Mouse (Mus musculus) thymus, postnatal 10 days (tissue): ENCODE results near the gene Cdh22.
A peak's percentile ranks its signal among the peaks of the same experiment; 100 is the strongest.

Source experiments
- DNase-seq, 2 experiments: peaks; one replicate each; pipeline ENCODE4 v3.0.0; 2021; ENCODE audit warnings: low spot score in 2 of 2

Gene Cdh22

DNA sequence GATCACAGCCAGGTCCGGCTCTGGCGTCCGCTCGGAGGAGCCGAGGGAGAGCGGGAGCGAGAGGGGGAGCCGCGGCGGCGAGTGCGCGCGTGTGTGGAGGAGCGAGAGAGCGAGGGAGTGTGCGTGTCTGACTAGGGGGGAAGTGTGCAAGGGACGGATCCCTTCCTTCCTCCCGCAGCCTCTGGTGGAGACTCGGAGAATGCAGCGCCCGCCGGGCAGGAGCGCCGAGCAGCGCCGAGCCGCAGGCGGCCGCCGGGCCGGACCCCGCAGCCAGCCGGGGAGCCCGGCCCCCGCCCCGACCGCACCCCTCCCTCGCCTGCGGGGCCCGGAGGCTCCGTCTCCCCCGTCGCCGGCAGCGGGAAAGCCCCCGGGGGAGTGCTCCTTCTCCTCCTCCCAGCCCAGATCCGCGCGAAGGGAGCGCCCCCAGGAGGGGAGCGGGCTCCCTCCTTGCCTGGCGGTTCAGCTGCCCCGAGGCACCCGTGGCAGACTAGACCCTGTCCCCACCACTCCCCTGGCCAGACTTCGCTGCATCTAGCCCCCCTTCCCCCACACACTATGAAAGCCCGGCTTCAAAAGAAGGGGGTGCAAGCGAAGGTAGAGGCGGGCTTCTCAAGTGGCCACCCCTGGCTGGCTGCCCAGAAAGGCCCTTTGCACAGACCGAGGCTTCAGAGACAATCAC is at the start of gene Cdh22:
Gene Cdh22 (minus strand): TSS at position 241 of the 679 bp plus-strand sequence.
- peak in 1 of 2 experiments; percentile 19 for DNase-seq

DNA sequence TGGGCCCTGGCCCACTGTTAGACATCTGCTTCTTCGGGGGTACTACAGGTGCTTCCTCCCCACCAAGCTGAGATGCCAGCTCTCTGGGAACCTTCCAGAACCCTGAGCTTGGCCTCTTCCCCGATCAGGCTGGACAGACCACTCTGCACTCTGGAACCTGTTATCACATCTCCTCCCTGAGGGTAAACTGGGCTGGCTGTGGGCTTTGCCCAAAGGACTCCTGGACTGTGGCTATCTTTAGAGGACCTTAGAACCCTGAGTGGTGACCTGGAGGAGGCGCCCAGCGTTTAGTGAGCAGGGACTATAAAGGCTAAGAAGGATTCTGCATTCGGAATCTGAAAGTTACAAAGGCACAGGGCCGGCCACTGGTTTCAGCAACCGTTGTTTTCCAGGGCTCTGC is 49.7 kb upstream of the Cdh22 start:
- DNase-seq, result no peak

DNA sequence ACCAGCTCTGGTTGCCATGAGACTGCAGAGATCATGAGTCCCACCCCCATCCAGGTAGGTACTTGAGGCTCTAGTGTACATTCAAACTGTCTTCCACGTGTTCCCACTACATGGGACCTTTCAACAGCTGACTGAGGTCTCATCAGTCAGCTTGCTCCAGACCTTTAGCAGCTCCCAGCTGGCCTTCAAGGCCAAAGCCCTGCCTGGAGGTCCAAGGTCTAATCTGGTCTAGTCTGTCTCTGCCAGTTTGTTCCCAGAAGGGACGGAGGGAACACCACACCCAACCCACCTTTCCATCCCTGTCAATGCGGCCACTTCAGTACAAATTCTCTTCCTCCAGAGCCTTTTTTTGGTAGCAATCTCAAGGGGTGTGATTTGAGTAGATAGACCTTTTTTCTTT is 49.0 kb upstream of the Cdh22 start:
- no peak for DNase-seq

DNA sequence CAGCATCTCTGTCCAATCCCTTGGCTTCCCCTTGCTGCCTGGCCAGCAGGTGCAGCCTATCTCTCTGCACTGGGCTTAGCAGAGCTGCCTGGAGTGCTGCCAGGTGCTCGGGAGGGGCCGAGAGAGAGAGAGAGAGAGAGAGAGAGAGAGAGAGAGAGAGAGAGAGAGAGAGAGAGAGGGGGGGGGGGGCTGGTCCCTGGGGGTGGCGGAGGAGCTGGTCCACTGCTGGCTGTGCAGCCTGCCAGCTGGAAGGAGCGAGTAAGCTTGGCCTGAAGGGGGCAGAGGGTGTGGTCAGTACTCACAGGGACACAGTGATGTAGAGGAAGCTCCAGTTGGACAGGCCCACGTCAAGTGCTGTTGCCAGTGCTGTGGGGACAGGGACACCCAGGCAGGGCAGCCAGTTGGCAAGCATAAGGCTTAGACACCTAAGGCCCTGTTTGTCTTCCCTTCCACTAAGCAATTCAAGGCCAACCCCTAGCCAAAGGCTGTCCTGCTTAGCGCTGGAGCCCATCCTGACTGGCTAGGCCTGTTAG is 47.2 kb upstream of the Cdh22 start:
- DNase-seq, result no peak

DNA sequence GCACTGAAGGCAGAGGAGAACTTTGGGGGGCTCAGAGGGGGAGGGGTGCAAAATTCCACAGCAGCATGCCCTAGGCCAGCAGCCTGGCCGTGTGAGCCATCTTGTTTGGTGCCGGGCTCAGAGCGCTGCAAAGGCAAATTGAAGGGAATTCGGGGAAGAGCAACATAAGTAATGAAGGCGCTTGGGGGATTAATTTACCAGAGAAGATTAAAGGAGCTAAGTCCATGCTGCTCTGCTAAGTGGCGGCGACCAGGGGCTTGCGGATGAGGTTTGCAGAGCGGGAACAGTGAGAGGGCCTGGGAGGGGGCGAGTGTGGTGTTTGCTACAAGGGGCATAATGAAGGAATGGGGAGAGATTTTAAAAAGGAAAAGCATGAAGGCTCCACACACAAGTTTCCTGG is 44.7 kb upstream of the Cdh22 start:
- DNase-seq, result no peak

DNA sequence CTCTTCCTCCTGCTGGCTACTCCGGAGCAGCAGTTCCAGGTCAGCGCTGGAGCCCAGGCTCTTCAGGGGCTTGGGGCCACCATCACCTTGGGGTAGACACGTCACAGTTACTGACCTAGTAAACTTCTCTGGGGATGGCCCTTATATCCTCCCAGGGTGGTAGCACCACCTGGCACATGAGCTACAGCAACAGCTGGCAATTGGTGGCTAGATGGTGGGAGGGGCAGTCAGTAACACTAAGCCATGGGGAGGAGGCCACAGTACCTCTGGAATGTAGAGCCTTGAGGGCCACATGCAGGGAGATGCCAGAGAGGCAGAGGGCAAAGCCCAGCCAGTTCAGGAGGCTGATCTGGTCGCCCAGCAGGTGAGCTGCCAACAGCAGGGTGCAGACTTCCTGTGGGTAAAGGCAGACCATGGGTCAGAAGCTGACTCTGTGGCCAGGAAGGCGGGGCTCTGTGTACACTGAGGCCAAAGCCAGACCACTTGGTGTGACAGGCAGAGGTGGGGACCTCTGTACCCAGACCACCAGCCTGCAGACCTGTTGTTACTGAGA is 42.6 kb upstream of the Cdh22 start:
- no peak for DNase-seq

DNA sequence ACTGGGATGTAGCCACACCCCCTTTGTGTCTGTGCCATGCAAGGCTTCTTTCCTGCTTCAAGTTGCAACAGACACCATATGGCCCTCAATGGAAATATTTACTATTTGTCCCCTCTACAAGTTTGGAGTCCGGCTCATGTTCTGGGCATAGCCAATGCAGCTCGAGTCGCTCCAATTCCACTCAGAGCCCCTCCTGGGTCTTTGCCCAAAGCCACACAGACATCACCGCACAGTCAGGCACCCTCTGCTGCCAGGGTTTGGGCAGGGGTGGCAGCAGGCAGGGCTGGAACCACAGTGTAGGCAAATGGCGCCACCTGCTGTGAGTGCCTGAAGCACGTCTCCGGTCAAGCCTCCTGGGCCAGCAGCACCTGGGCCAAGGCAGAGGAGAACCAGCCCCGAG is 41.2 kb upstream of the Cdh22 start:
- peak in 1 of 2 experiments; percentile 63 for DNase-seq

DNA sequence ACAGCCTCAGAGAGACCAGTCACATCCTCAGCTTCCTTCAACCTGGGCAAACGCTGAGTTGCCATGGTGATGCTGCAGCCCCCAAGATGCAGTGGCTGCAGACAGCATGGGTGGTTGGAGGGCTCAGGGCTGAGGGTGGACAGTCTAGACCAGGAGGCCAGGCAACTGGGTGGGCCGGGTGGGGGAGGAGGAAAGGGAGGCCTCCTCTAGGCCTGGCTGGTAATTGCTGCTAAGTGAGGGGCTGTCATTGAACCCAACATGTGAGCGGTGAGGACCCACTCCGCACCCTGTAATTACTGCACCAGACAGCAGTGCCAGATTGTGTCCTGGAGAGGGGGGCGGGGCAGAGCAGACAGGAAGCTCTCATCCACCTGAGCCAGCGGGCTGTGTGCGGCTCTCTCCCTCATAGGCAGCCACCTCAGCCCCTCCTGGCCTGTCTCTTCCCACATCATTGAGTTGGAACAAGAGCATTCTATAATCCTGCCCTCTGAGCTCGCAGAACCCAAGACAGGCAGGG is 40.5 kb upstream of the Cdh22 start:
- no peak for DNase-seq

DNA sequence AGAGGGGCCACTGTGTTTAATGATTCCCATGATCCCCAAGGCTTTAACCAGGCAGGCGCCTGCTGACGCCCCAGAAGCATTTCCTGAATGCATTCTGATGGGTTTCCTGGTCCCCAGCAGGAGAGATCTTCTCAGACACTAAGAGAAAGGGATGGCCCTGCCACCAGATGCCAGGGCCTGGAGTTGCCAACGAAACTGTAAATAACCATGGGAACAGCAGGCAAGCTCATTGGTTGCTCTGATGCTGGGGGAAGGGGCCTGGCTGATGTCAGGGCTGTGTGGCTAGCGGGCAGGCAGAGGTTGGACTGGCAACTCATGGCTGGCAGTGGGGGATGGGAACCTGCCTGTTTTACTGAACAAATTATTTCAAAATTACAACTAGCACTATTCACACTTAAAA is 38.9 kb upstream of the Cdh22 start:
- no peak for DNase-seq

DNA sequence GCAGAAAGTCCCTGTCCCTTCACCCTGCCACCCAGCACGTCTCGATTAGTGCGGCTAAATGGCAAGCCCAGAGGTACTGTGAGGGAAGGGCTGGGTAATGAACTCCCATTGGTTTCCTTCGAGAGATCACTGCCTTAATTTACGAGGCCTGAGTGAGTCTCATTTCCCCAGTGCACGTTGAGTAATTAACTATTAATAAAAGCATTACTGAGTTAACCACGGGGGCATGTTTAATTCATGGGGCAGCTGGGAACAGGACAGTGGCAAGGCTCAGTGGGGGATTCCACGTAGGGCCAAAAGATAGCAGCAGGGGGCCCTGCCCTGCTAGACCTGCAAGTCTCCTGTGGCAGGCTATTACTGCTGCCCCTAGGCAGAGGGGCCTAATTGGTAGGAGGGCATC is 36.7 kb upstream of the Cdh22 start:
- no peak for DNase-seq

DNA sequence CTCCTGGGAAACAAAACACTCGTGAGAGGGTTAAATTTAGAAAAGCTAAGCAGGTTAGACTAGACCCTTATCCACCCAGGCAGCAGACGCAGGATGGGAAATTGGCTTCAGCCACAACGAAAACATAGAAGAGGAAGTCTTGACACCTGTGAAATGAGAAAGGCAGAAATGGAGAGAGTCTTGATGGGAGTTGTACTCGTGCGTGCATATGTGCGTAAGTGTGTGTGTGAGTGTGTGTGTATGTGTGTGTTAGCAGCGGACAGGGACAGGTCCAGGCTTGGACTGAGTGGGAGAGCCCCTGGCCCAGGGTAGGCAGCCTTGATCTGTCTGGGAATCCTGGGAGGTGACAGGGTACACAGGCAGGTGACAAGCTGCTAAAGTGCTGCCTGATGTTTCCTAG is 36.2 kb upstream of the Cdh22 start:
- no peak for DNase-seq

DNA sequence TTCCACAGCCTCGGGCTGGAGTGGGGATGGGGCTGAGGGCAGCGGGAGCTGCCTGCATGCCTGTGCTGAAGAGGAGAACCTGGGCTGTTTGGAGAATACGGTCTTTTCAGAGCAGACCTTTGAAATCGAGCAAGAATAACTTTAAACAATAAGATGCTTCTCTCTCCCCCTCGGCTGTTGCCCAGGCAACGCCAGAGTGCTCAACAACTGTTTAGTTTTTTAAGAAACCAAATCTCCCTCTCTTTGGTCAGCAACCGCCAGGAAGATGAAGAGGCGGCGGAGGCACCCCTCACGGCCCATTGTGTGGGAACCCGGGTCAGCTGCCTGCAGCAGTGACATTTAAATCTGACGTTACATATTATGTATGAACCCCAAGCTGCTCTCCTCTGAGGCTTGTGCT is 32.1 kb upstream of the Cdh22 start:
- no peak for DNase-seq

DNA sequence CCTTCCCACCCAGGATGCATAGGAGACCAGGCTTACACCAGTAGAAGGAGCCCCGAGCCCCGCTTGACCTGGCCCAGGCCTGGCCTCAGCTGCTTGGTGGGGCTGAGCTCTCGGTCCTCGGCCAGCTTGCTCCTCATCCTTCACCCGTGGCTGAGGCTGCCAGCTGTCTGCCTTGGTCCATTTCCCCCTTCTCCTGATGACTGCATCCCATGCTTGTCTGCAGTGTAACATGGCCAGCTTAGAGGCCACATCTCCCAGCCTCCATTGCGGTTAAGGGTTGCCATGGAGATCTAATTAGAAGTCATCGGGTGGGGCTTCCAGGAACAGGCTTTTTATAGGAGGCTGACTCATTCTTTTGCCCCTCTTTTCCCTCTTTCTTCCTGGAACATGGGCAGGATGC is 29.2 kb upstream of the Cdh22 start:
- DNase-seq, result no peak

DNA sequence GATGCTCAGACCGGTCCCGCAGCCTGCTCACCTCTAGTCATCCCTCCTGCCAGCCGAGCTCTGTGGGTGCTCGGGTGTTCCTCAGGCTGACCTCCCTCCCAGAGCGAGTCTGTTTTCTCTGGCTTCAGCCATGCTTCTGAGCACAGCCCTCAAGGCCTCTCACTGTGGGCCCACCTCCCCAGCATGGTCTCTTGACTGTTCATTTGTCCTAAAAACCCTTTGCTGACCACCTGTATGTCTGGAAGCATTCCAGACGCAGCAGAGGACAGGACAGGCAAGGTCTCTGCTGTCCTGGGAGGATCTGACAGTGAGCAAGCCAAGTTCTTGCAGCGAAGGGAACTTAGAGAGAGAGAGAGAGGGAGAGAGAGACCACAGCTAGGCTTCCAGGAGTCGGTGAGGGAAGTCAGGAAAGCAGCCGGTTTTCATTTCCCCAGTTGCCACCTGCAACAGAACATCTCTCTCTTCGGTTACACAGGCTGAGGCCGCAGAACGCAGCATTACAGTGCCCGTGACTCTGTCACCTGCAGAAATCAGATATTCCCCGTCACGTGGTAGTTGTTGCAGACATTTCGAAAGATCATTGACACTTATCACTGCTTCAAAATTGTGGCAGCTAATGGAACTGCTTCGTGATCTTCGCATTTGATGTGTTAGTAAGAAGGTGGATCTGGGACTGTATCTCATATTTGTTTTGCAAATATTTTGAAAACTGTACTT is 27.8 kb upstream of the Cdh22 start:
- DNase-seq, result no peak

DNA sequence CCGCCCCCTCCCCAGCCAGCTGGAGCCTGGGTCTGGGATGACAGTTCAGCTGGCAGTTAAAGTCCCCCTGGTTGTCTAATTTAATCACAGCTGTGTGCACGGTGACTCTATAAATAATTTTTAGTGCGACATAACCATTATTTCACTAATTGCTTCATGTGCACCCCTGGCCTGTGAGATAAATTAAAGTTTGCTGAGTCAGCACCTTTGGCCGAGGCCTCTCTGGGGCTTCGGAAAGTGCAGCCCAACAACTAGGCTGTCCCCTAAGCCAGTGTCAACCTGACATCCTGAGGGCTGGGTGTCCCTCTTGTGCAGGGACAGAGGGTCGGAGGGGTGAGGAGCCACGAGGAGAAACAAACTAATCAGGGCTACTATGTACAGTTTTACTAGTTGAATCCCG is 25.2 kb upstream of the Cdh22 start:
- DNase-seq, result no peak

DNA sequence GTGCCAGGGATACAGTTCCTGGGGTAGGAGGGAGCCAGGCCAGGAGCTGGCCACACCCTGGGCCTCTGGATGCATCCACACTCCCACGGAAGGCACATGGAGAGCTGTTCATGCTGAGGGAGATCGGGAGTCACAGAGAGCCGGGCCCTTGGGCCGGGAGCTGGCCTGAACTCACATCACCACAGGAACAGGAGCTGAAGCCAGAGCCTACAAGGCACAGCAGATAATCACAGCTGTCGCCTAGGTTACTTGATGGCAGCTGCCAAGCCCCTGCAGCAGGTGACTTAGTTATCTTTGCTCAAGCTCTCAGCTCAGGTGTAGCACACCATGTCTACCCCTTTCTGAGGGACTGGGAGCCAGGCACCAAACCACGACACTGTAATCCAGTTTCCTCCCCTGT is 23.7 kb upstream of the Cdh22 start:
- DNase-seq, result no peak

DNA sequence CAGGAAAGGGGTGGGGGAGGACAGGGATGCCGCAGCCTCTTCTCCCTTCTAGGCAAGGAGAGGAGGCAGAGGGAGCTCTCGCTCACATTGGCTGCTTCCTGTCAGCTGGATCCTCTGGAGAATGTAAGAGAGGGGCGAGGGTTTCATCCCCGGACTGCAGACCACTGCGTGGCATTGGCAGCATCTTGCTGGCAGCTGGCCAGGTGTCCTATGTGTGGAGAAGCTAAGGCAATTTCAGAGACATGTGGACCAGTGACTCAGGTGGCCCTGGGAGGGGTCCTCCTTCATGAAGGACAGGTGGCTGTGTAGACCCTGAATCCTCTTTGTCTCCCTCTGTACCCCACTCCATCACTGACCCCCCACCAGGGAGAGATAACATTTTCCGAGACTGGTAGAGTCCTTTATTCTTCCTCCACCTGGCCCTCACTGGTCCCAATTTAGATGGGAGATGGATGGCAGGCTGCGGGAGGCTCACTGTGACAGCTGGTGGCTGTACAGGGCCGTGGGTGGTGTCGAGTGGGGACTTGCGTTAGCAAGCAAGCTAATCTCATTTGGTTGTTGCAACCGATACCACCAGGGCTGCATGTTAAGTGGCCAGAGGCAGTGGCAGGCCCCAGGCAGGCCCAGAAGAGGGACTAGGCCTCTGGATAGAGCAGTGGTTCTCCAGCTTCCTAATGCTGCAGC is 22.6 kb upstream of the Cdh22 start:
- DNase-seq, result no peak

DNA sequence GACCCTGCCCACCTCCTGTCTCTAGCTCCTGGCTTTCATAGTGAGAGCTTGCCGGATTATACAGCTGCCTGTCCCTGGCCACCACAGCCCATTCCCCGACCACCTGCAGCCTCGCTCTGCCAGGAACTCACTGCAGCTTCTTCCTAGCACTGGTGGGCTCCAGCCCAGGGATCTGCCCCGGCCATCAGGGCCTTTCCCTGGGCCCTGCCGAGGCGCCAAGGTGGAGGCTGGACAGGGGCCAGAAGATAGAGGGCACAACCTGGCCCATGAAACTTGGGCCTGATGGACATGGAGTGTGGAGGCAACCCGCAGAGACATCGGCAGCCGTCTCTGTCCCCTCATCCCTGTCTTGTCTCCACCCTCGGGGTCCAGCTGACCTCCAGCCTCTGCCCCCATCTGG is 21.6 kb upstream of the Cdh22 start:
- DNase-seq, result no peak

DNA sequence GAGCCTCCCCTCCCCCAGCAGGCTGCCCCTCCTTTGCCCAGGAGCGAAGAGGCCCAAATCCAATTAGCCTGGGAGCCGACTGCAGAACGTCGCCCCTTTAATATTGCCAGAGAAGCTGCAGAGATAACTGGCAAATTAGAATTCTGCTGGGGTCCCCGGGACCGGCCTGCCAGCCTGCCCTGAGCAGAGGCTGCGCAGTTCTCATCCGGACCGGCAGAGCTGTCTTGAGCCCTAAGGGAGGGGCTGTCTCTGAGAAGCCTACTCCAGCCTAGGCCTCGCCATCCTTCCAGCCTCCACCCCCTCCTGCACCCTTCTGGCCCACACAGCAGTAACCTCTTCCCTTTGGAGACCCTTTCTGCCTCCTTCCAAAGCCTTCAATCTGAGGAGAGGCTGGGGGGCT is 19.2 kb upstream of the Cdh22 start:
- no peak for DNase-seq

DNA sequence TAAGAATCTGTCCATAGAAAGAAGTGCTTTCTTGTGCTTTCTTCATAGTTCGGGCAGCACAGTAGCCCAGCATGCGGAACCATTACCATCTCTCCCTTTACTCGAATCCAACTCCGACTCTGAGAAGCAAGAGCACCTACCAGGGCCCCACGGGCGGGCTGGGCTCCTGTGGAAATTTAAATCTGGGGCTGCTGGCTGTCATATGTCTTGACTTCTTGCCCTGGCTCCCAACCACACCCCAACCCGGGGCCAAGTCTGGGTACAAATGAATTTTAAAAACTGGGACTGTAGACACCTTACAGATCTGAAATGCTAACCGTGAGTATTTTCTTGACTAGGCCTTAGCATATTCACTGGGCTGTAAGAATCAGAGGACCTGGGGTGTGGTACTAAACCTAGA is 18.6 kb upstream of the Cdh22 start:
- no peak for DNase-seq

DNA sequence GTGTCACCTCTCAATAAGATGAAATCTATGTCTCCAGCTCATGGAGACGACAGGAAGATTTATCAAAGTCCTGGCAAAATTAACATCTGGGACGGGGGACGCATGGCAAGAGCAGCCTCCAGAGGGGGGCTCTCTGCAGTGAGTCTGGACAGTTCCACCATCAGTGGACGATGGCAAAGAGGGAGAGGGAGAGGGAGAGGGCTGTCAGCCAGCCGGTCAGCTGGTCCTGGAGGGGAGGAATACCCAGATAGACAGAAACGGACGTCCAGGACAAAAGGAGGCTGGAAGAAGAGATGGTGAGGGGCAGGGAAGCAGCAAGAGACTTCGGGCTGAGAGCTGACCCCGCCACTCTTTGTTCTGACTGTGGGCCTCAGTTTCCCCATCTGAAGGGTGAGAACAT is 18.1 kb upstream of the Cdh22 start:
- DNase-seq, result no peak

DNA sequence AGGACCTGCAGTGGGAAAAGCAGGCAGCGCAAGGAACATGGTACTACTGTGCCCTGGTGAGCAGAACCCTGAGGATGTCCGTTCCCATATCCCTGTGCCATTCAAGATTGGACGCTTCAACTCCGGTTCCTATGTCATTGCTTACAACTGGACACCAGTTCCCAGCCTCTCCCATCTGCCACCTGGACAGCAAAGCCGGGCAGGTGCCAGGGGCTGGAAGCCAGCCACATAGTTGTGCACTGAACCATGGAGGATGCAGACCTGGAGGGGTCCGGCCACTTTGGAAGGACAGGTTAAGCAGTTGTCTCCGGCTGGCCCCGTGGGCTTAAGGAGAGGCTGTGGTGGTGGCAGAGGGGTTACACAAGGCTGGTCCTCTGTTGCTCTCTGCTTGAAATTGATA is 17.7 kb upstream of the Cdh22 start:
- no peak for DNase-seq
